Mouse (Mus musculus): ENCODE data around the gene Foxo6. TPM values are rescaled to one million over a fixed set of nuclear protein-coding genes. Genes with fewer than 3 reads are reported as not detected.

Foxo6 gene
- polyA plus RNA-seq, 1 experiment from 2014 or later, result 0.46 TPM

DNA sequence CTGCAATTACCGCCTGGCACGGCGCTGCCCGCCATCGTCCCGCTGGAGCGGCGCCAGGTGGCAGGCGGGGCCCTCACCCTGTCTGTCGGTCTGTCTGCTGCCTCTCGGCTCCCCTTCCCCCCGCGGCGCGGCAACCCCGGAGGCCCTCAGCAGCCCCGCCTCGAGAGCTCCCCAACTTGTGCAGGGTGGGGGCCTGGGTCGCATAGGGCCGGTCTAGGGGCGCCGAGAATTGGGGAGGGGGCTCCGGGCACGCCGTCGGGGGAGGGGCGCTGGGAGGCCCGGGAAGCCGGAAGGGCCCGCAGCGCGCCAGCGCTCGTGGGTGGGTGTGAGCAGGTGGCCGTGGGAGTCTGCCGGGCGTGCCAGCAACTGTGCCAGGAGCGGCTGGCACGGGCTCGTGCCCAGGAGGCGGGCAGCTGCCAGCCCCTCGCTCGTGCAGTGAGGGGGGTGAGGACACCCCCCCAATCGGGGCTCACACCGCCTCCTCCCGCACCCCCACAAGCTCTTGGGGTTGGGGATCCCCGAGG, 4.5 kb downstream of the Foxo6 start:
- peak overlapping the region; percentile 40 for H3K4me3 ChIP-seq
- H3K9ac ChIP-seq, result peak overlapping the region; percentile 49
- no peaks in the 10 kb centered on the region for H3K9me3 ChIP-seq
- WGBS, result under 1% methylated on average over 38 of the region's 47 CpGs
- H3K27ac ChIP-seq, result no peak overlapping the region
- no peak for ATAC-seq (ENCODE audit: insufficient number of reproducible peaks, insufficient read depth, low FRiP score, low TSS enrichment)
- H3K4me1 ChIP-seq, result peaks cover 33% of the 10 kb centered on the region
- peaks cover 85% of the 10 kb centered on the region for H3K27me3 ChIP-seq
- H3K36me3 ChIP-seq, result no peaks in the 10 kb centered on the region
- H3K4me2 ChIP-seq (replicated peaks), result peak overlapping the region; percentile 88

DNA sequence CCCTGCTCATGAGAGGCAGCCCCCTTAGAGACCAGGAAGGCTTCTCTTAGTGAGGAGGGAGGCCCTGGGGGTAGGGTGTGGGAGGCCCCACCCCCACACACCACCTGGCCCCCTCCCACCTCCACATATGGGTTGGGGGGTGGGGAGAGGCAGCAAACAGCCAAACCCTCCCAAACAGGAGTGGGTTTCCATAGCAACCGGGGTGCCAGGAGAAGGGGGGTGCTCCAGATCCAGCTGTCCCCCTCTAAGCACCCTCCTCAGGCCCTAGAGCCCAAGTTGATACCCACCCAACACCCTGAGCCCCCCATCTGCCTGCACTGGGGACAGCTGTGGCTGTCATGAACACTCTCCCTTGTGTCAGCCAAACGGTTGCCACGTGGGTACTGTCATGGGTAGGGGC, 6.1 kb downstream of the Foxo6 start:
- 66% methylated on average over 3 of the region's 3 CpGs for WGBS
- Histone ChIP-seq H3K27ac (no peak overlapping the region), H3K4me3 (no peak overlapping the region), H3K9ac (no peak overlapping the region), H3K36me3 (no peaks in the 10 kb centered on the region), H3K4me1 (peaks cover 29% of the 10 kb centered on the region), H3K9me3 (no peaks in the 10 kb centered on the region), H3K27me3 (peaks cover 80% of the 10 kb centered on the region), H3K4me2 (replicated peaks) (no peak overlapping the region)
- no peak for ATAC-seq (ENCODE audit: insufficient number of reproducible peaks, insufficient read depth, low FRiP score, low TSS enrichment)

DNA sequence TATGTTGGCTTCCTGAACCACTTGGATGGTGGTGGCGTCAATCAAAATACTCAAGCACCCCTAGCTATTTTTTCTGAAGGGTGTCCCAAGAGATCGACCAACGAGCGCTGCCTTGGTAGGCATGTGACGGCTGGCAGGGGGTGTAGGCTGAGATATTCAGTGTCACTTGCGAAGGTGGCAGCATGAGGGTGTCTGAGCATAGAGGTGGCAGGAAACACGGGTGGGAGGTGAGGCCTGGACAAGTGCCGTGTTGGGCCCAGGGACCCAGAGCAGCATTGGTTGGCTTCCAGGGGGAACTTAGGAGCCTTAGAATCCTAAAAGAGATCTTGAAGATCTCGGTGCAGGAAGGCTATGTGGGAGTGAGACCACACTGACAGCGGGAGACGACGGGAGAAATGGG, 6.7 kb downstream of the Foxo6 start:
- Histone ChIP-seq H3K9me3 (no peaks in the 10 kb centered on the region), H3K36me3 (no peaks in the 10 kb centered on the region), H3K27me3 (peaks cover 76% of the 10 kb centered on the region), H3K27ac (no peak overlapping the region), H3K4me3 (no peak overlapping the region), H3K4me2 (replicated peaks) (no peak overlapping the region), H3K9ac (no peak overlapping the region), H3K4me1 (peaks cover 28% of the 10 kb centered on the region)
- ATAC-seq (ENCODE audit: insufficient number of reproducible peaks, insufficient read depth, low FRiP score, low TSS enrichment), result no peak
- 82% methylated on average over 12 of the region's 12 CpGs for WGBS

DNA sequence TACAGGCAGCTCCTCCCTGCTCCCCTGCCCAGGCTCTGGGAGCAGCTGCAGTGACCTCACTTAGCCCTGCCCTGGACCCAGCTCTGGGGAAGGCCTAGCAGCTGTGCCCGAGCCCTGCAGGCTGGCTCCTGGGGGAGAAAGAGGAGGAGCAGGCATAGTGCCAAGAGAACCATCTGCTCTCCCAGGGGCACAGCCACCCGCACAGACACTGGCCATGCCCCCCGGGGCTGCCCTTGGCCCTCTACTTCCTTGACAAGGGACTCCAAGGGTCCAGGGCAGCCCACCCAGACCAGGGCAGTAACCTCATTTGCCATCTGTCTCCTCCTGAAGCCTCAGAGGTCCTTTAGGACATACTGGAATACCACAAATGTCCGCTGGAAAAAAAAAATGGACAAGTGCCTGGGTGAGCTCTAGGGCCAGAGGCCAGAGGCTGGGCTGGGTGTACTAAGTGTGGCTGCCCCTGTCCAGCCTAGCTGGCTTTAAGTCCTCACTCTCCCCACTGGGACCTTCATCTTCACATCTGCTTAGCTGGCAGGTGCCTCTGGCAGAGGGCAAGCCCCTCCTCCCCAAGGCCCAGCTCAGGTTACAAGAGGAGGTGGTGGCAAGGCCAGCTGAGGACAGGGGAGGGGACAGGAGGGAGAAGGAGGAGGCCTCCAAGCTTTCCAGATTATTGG, 9.8 kb downstream of the Foxo6 start:
- H3K27me3 ChIP-seq, result peaks cover 68% of the 10 kb centered on the region

DNA sequence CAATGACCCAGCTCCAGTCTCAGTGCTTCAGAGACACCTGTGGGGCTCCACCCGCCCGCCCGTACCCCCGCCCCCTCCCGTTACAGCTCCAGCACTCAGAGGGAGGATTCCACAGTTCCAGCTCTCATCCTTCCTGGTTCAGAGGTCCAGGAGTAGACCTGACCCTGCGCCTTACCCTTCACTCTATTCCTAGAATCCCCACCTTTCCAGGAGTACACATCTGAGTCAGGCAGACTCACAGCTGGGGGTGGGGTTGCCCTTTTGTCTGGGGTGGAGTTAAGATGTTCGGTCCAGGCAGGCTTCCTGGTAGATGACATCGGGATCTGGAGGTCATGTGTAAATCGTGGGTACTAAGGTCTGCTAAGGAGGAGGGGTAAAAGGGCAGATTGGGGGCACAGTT, 11.7 kb downstream of the Foxo6 start:
- H3K27me3 ChIP-seq, result peaks cover 66% of the 10 kb centered on the region

More for the DNA sequence above, 9.8 kb downstream of the Foxo6 start:
- Histone ChIP-seq H3K9me3 (no peaks in the 10 kb centered on the region), H3K36me3 (no peaks in the 10 kb centered on the region), H3K4me3 (no peak overlapping the region), H3K4me2 (replicated peaks) (no peak overlapping the region), H3K4me1 (peaks cover 16% of the 10 kb centered on the region), H3K9ac (no peak overlapping the region), H3K27ac (no peak overlapping the region)
- WGBS, result 47% methylated on average over 4 of the region's 4 CpGs
- 0 out of 2 replicates have a peak, but pooled peaks have one; percentile 54 for ATAC-seq (ENCODE audit: insufficient number of reproducible peaks, insufficient read depth, low FRiP score, low TSS enrichment)

DNA sequence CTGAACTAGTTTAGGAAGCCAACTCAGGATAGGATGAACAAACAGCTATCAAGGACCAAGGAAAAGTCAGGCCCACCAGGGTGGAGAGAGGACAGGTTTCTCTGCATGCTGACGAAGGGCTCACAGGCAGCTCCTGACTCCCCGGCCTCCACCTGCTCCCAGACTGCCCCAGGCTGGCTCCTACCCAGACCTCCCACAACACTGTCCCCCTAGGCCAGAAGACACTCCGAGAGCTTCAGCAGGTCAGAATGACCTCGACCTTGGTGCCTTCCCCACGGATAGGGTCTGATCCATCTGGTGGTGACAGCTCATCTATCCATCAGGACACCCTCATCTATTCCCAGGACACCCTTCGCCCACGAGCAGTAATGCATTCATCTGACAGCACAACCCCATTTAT, 13.6 kb downstream of the Foxo6 start:
- WGBS, result 61% methylated on average over 7 of the region's 7 CpGs
- Histone ChIP-seq H3K9ac (no peak overlapping the region), H3K27me3 (peaks cover 72% of the 10 kb centered on the region), H3K4me1 (peaks cover 26% of the 10 kb centered on the region), H3K36me3 (no peaks in the 10 kb centered on the region), H3K27ac (no peak overlapping the region), H3K4me3 (no peak overlapping the region), H3K4me2 (replicated peaks) (no peak overlapping the region), H3K9me3 (no peaks in the 10 kb centered on the region)
- ATAC-seq (ENCODE audit: insufficient number of reproducible peaks, insufficient read depth, low FRiP score, low TSS enrichment), result no peak

More for the DNA sequence above, 11.7 kb downstream of the Foxo6 start:
- Histone ChIP-seq H3K9me3 (no peaks in the 10 kb centered on the region), H3K4me3 (no peak overlapping the region), H3K4me1 (peaks cover 15% of the 10 kb centered on the region), H3K36me3 (no peaks in the 10 kb centered on the region), H3K9ac (no peak overlapping the region), H3K4me2 (replicated peaks) (no peak overlapping the region), H3K27ac (no peak overlapping the region)
- 71% methylated on average over 9 of the region's 9 CpGs for WGBS
- no peak for ATAC-seq (ENCODE audit: insufficient number of reproducible peaks, insufficient read depth, low FRiP score, low TSS enrichment)

DNA sequence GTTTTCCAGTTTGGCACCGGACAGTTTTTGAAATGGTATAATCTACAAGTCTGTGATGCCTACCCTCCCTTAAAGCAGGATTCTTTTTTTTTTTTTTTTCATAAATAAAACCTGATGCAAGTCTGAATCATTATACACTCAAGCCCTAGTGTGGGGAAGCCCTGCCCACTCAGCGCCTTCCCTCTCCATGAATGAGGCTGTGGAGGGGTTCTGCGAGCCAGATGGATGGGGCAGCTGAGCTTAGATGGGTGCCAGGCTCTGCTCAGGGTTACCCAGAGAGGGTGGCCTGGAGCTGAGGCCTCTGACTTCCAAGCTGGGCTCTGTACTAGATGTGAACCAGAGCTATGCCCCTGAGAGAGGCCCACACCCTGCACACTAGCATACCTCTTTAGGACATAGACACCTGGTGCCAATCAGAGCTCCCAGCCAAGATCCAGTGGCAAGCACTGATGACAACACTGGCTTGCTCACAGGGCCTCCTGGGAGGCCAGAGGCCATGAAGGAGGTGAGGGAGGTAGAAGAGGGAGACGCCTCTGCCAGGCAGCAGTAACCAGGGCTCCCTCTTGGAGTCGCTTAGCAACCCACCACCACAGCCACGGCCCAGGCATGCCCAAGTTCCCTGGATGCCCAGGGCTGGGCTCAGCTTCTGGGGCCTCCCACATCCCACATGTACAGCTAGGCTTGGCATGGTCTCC, 15.1 kb downstream of the Foxo6 start:
- H3K9me3 ChIP-seq, result no peaks in the 10 kb centered on the region
- no peak overlapping the region for H3K4me3 ChIP-seq
- no peak overlapping the region for H3K4me2 ChIP-seq (replicated peaks)
- H3K27me3 ChIP-seq, result peaks cover 82% of the 10 kb centered on the region
- H3K27ac ChIP-seq, result no peak overlapping the region
- ATAC-seq (ENCODE audit: insufficient number of reproducible peaks, insufficient read depth, low FRiP score, low TSS enrichment), result no peak
- no peaks in the 10 kb centered on the region for H3K36me3 ChIP-seq
- H3K9ac ChIP-seq, result no peak overlapping the region
- WGBS, result 71% methylated on average over 6 of the region's 6 CpGs
- H3K4me1 ChIP-seq, result peaks cover 23% of the 10 kb centered on the region

DNA sequence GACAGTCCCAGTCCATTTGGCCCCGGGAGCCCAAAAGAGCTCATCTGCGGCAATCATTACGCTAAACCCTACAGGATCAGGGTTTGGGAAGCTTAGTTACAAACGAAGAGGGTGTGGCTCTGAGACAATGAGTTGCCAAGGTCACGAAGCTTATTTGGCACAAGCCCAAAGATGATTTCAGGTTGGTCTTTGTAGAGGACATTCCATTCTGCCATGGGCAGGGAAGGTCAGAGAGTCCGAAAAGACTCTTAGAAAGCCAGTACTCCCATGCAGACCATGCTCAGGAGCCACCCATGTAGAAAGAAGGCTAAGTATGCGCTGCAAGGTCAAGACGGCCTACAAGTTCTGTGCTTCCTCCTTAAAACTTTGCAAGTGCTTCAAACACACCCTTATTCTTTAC, 15.9 kb downstream of the Foxo6 start:
- H3K27ac ChIP-seq, result no peak overlapping the region
- no peak overlapping the region for H3K4me2 ChIP-seq (replicated peaks)
- H3K4me3 ChIP-seq, result no peak overlapping the region
- H3K36me3 ChIP-seq, result no peaks in the 10 kb centered on the region
- H3K4me1 ChIP-seq, result peaks cover 22% of the 10 kb centered on the region
- WGBS, result 64% methylated on average over 8 of the region's 8 CpGs
- peaks cover 86% of the 10 kb centered on the region for H3K27me3 ChIP-seq
- no peak overlapping the region for H3K9ac ChIP-seq
- H3K9me3 ChIP-seq, result no peaks in the 10 kb centered on the region
- no peak for ATAC-seq (ENCODE audit: insufficient number of reproducible peaks, insufficient read depth, low FRiP score, low TSS enrichment)

DNA sequence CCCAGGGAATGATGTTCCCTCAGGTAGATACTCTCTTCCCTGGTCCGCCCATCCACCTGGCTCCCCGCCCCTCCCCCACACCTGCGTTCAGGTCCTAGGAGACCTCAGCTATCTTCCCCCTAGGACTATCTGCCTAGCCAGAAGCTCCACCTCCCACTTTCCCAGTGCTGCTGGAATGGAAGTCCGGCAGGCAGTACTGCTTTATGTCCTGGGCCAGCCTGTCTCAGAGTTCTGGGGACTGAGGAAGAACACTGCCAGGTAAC, 16.3 kb downstream of the Foxo6 start:
- Histone ChIP-seq H3K27me3 (peaks cover 86% of the 10 kb centered on the region), H3K27ac (no peak overlapping the region), H3K4me3 (no peak overlapping the region), H3K9me3 (no peaks in the 10 kb centered on the region), H3K36me3 (no peaks in the 10 kb centered on the region), H3K4me1 (peaks cover 22% of the 10 kb centered on the region), H3K4me2 (replicated peaks) (no peak overlapping the region), H3K9ac (no peak overlapping the region)
- ATAC-seq (ENCODE audit: insufficient number of reproducible peaks, insufficient read depth, low FRiP score, low TSS enrichment), result no peak
- WGBS, result 43% methylated on average over 4 of the region's 4 CpGs

DNA sequence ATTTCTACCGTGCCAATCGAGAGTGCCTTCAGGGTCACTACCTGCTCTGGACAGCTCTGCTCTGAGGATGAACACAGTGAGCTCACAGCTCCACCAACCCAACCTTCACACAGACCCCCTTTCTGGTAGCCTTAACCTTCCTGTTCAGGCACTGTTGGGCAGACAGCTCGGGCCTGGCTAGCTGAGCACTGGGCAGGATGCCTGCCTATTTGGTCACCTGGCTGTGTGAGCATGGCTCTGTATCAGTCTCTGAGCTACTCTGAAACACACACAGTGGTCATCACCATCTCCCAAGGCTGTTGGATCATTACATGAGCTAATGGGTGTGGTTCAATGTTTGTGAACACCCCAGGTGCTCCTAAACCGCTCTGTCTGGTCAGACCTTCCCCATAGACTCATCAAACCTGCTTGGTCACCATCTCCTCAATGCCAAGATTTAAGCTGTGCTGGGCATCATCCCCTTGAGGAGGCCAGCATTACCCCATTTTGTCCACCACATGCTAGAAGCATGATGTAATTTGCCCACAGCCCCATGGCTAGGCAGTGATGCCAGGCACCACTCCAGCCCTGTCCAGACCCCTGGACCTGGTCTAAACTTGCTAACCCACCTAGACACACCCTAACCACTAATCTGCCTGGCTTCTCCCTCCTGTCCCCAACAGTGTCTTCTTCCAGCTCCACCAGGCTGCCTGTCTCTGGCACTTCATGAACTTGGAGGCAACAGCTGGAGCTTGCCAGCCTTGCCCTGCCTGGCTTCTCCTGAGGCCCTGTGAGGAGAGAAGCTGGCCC, 16.8 kb downstream of the Foxo6 start:
- peaks cover 92% of the 10 kb centered on the region for H3K27me3 ChIP-seq
- no peak for ATAC-seq (ENCODE audit: insufficient number of reproducible peaks, insufficient read depth, low FRiP score, low TSS enrichment)
- H3K9me3 ChIP-seq, result no peaks in the 10 kb centered on the region
- peaks cover 22% of the 10 kb centered on the region for H3K4me1 ChIP-seq
- H3K4me2 ChIP-seq (replicated peaks), result no peak overlapping the region
- no peak overlapping the region for H3K4me3 ChIP-seq
- H3K36me3 ChIP-seq, result no peaks in the 10 kb centered on the region
- WGBS, result 56% methylated on average over 4 of the region's 4 CpGs
- no peak overlapping the region for H3K9ac ChIP-seq
- no peak overlapping the region for H3K27ac ChIP-seq

DNA sequence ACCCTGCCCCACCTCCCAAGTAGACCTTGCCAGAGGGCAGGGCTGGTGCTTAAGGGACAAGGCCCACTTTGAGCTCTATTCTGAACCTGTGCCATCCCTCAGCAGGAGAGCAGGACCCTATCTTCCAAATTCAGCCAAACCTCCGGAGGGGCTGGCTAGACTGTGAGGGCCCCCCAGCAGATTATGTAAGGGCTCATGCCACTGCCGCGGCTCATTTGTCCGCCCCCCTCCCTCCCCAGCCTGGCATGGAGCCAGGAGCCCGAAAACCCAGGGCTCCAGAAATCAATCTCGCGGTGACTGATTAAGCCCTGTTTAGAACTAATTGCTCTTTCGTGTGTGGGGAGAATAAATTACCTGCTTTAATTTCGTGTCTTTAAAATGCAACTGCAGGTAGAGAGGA, 17.7 kb downstream of the Foxo6 start:
- H3K36me3 ChIP-seq, result no peaks in the 10 kb centered on the region
- H3K4me3 ChIP-seq, result no peak overlapping the region
- H3K27me3 ChIP-seq, result peaks cover 96% of the 10 kb centered on the region
- WGBS, result 12% methylated on average over 9 of the region's 9 CpGs
- ATAC-seq (ENCODE audit: insufficient number of reproducible peaks, insufficient read depth, low FRiP score, low TSS enrichment), result no peak
- no peak overlapping the region for H3K4me2 ChIP-seq (replicated peaks)
- no peak overlapping the region for H3K9ac ChIP-seq
- H3K4me1 ChIP-seq, result peaks cover 22% of the 10 kb centered on the region
- no peaks in the 10 kb centered on the region for H3K9me3 ChIP-seq
- no peak overlapping the region for H3K27ac ChIP-seq

Measured in embryonic facial prominence, embryonic 12.5 days (tissue).